Mouse (Mus musculus): ENCODE measurements around the gene Cntnap2. TPM values are rescaled to one million over a fixed set of nuclear protein-coding genes. Genes with fewer than 3 reads are reported as not detected.

Cntnap2 gene
- total RNA-seq, 2 experiments from 2014 or later = not detected

DNA sequence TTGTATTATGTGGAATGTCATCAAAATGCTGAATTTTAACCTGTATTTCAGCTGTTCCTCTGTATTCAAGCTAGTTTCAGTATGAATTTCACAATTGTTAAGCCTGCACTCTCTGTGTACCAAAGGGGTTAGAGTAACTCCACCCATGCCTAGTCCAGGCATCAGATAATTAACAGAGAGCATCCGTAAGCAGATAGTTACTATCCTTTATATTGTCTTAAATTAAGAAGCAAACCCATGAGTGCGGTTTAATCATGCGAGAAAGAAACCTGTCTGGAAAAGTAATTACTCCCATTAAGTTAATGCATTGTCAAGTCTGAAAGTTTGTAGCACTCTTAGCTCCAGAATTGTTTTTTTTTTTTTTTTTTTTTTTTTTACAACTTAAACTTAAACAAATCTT is 258.3 kb downstream of the Cntnap2 start:
- ATAC-seq (replicated peaks; ENCODE audit: low FRiP score, poor library complexity, severe bottlenecking) = no peak

DNA sequence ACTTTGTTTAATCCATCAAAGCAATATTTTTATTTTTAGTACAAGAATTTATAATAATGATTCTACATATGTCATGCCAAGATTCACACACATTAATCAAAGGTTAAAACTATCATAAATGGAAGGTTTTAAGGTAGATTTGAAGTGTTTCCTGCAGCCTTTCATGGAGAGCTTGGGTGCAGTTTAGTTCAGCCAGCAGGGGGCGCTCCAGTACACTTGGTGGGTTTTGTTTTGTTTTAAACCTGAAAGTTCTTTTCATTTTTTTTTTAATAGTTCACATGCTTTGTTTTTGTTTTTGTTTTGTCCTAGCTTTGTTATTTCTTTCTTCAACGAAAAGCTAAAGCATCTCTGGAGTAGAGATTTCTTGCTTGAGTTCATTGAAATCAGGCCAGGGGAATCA is 264.3 kb downstream of the Cntnap2 start:
- no peak for ATAC-seq (replicated peaks; ENCODE audit: low FRiP score, poor library complexity, severe bottlenecking)

DNA sequence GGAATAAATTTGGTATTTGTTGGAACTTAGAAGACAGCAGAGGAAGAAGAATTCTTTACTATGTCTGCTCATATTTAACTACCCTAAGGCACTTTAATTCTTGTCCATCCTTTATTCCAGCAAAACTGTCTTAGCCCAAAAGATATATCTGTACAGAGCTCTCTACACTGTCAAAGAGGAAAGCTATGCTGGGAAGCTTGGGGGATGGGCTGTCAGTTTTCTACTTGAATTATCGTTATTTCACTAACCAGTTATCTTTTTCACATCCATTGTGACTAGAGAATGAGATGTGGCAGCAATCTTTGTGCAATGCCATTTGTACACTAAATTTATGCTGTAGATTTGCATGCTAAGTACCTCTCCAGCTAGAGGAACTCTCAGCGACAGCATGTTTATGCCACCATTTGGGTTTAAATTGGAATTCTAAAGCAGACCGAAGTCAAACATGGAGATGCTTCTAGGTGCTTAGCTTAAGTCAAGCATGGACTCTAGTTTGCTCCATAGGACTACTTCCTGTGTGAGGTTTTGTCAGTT is 268.9 kb downstream of the Cntnap2 start:
- ATAC-seq (replicated peaks; ENCODE audit: low FRiP score, poor library complexity, severe bottlenecking) = no peak

DNA sequence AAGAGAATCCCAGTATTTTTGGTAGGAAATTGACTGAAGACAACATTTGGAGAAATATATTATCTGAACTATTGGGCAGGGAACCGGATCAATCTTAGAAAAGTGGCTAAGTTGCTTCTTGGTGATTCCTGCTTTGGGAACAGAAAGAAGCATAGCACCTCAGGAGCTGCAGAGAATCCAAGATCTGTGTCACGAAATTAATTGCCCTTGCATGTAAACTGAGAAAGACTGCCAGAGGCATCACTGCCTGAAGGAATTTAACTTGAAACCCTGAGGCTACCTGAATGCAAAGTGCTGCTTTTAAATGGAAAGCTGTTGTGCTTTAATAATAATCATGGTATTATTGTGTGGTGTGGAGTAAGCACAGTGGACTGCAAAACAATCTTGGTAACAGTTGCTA is 286.2 kb downstream of the Cntnap2 start:
- no peak for ATAC-seq (replicated peaks; ENCODE audit: low FRiP score, poor library complexity, severe bottlenecking)

DNA sequence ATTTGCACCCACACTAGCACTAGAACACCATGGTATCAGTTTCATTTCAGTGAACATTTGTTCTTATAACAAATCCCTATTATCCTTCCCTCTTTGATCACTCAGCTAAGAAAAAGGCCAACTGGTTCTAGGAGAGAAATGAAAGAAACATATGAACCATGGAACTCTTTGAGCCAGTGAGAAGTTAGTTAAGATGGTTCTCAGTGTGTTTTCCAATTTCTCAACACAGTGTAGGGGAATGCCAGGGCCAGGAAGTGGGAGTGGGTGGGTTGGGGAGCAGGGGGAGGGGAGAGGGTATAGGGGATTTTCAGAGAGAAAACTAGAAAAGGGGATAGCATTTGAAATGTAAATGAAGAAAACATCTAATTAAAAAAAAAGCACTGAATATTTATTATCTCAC is 286.8 kb downstream of the Cntnap2 start:
- ATAC-seq (replicated peaks; ENCODE audit: low FRiP score, poor library complexity, severe bottlenecking) = no peak

DNA sequence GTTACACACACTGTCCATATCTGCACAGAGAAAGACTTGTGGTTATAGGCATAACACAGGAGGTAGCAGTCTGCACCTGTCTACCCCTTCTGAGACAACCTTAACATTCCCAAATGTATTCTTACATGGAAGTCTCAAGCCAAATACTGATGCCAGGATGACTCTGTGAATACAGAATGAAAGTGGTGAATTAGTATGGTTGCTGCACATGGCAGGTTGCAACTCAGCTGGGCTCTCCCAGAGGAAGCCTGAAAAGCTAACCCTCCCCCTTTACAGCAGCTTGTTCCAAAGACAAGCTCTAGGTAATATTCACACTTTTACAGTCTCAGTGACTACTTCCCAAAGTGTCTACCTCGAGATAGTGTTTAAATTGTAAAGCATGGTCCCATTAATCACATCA is 307.3 kb downstream of the Cntnap2 start:
- no peak for ATAC-seq (replicated peaks; ENCODE audit: low FRiP score, poor library complexity, severe bottlenecking)

DNA sequence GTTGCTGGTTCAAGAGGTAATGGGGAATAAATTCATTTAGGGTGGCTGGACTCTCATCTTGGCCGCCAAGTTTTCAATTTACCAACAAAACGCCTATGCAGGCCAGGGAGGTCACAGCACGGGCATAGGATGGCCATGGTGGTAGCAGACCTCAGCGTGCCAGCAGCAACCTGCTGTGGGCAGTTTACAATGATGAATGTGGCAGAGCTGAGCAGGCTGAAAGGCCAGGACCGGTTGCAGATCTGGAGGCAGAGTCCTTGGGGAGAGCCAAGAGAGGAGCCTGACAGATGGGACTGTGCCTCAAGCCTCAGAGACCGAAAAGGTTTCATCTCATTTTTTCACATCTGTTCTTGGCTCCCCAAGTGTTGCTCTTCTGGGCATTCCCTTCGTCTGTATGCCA is 322.0 kb downstream of the Cntnap2 start:
- ATAC-seq (replicated peaks; ENCODE audit: low FRiP score, poor library complexity, severe bottlenecking) = no peak

DNA sequence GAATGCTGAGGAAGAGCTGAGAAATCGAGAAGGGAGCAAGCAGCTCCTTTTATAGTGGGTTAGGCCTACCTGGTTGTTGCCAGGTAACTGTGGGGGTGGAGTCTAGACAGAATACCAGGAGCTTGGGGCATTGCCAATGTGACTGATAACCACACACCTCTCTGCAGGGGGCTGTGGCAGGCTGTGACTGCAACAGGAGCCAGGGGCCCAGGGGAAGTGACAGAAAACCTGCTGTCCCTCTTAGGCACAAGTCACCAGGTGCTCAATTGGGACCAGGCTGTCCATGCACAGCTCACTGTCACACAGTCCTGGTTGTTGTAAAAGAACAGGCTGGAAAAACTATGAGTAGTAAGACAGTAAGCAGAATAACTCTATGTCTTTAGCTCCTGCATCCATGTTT is 329.9 kb downstream of the Cntnap2 start:
- ATAC-seq (replicated peaks; ENCODE audit: low FRiP score, poor library complexity, severe bottlenecking) = no peak

DNA sequence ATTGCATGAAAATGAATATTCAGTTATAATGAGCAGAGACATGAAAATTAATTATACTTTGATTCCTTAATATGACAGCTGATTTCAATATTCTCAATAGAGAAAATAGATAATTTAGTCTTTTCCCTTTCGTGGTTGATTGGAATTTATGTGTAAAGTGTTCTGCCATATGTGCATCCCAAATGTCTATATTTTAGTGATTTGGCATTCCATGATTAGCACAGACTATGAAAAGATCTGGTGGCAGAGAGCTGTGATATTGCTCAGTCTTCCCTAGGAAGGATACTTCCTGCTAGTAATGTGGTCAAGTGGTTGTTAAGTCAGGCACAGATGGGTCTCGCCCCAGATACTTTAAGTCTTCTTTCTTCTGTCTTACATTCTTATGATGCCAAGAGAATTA is 354.5 kb downstream of the Cntnap2 start:
- no peak for ATAC-seq (replicated peaks; ENCODE audit: low FRiP score, poor library complexity, severe bottlenecking)

DNA sequence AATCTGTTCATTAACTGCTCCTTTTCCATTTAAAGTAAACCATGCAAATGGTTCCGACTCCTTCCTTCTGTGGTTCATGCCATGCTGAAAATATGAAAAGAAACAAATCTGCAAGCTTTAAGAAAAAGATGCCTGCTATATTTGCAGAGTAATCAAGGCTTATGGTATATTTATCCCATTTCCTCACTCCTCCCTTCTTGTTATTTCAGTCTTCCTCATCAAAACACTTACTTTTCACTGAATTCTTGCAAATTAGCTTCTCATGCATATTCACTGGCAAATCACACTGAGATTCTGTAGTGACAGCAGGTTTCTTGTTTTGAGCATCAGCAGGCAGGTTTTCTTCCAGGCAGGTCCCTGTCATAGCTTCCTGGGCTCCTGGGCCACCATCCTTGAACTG is 396.3 kb downstream of the Cntnap2 start:
- ATAC-seq (replicated peaks; ENCODE audit: low FRiP score, poor library complexity, severe bottlenecking) = no peak

DNA sequence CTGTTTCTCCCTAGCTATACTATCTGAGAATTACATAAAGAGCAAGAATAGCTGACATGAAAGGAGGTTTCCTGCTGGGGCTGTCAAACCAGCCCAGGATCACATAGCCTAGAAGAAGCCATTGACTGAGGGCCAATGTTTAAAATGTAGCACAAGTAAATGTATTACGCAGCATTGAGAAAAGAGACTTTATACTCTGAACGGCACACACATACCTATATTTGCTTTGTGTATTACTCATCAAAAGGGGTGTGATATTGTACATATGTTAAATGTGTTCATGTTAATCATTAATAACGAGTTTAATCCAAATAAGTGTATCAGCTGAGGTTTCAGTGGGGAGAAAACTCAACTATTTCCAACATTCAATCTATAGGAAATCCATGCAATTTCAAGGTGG is 459.1 kb downstream of the Cntnap2 start:
- no peak for ATAC-seq (replicated peaks; ENCODE audit: low FRiP score, poor library complexity, severe bottlenecking)

DNA sequence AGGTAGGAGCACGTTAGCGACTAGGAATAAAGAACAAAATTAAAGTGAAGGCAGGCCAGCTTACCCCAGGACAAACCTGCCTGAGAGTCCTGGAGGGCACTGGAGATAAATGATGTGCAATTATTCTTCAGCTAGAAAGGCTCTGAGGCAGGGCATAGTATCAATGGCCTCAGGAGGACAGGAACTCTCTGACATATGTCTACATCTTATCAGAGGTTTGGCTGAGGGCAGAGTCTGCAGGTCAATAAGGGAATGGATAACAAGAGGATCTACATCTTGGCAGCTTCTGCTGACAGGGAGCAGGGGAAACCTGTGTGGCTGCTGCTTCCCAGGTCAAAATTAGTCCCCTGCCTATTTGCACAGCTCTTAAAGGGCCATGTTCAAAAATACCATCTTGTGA is 477.8 kb downstream of the Cntnap2 start:
- ATAC-seq (replicated peaks; ENCODE audit: low FRiP score, poor library complexity, severe bottlenecking) = no peak

DNA sequence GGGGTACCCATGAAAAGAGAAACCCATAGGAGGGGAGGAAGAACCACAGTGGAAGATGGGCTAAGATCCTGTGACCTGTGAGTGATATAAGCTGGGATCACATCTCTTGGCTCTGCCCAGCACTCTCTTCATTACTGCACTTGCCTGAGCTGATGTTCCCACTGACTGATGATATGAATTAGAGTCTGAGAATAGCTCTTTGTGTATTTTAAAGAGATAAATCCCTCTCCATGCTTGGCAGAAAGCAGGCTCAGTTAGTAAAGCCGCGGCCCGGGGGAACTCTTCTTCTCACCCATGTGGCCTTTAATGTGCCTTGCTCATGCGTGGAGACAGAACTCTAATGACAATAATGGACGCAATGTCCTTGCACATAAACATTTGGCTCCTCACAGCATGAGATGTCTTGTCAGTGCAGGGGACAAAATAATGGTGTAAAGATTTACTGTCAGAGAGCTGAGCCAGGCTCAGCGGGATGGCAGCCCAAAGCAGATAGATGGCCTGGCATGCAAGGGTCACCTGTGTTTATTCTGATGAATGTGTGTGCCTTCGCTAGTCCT is 485.2 kb downstream of the Cntnap2 start:
- no peak for ATAC-seq (replicated peaks; ENCODE audit: low FRiP score, poor library complexity, severe bottlenecking)

DNA sequence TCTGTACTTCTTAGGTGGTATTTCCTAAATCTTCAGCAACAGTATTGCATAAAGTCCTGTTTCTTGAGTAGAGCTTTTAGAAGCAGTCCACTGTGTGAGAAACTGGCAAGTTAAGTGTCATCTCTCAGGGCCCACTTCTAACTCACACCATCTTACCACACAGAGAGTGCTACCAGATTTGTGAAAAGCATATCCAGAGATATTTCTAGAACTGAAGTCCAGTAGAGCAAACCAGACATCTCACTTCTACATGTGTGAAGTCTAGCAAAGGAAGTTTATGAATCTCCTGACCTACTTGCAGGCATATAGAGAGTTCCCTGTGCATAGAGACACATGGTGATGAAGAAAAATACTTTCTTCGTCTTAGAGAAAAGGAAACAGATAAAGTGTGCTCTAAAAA is 500.6 kb downstream of the Cntnap2 start:
- no peak for ATAC-seq (replicated peaks; ENCODE audit: low FRiP score, poor library complexity, severe bottlenecking)

DNA sequence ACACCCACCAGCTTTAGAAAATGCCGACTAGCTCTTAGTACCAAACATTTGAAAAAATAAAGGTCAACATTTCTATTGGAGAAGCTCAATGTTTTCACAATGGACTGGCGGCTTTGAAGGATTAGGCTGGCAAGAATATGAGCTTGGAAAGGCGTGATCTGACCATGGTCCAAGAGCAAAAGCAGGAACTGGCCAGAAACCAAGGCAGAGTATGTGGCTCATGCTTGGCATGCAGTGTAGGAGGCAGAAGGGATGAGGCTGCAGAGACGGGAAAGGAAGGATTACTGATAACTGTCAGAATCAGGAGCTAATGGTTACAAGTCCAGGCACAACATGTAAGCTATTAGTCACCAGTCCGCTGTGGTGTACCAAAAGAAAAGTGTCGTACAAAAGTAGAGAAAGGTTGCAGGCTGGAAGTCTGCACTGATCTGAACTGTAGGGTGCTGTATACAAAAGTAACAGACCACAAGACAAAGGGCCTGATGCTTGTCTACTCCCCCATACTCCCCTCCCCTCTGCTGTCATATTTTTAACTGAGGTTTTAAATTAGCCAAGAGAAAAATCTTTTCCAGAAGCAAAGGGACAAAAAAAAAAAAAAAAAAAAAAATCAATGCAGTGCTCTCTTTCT is 525.4 kb downstream of the Cntnap2 start:
- no peak for ATAC-seq (replicated peaks; ENCODE audit: low FRiP score, poor library complexity, severe bottlenecking)

DNA sequence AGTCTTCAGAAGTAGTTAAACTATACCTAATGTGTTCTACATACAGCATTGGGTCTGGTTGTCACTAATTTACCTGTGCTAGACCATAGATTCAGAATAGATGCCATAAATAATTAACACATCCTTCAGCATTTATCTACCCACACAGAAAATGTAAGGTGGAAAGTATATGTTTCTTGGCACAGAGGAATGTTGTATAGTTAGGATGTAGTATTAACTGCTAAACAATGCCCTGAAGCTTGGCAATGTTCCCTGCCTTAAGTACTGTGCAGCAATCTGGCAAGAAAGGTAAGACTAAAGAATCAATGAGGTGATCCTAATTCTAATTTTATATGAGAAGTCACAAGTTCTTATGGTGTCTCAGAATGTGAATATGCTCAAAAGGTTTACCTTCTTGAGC is 529.9 kb downstream of the Cntnap2 start:
- no peak for ATAC-seq (replicated peaks; ENCODE audit: low FRiP score, poor library complexity, severe bottlenecking)

DNA sequence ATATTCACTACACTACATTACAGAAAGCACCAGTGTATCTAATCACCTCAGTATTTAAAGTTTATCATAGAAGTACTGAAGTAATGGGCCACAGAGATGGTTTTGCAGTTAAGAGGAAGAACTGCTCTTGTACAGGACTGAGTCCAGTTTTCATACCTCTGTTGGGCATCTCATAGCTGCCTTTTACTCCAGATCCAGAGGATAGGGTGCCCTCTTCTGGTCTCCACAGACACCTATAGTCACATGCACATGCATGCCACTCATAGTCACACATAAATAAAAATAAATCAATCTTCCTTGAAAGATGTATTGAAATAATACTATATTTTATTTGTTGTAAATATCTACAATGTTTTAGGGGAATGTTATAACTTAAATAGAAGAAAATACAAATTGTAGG is 587.9 kb downstream of the Cntnap2 start:
- no peak for ATAC-seq (replicated peaks; ENCODE audit: low FRiP score, poor library complexity, severe bottlenecking)

DNA sequence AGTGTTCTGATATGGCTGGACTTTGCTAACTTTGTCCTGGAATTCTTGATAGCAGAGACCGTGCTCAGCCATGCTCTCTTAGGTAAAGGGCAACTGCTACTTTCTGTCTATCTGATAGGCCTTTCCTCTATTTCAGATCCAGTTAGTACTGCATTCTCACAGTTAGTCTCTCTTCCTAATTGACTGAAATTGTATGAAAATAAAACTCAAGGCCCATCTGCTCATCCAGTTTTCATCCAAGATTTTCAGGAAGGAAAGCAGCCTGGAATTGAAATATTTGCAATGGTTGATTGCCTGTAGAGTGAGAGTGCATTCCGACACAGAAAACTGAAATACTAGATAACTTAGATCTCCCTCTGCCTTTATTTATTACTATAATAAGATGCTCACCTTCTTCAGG is 589.3 kb downstream of the Cntnap2 start:
- ATAC-seq (replicated peaks; ENCODE audit: low FRiP score, poor library complexity, severe bottlenecking) = no peak

DNA sequence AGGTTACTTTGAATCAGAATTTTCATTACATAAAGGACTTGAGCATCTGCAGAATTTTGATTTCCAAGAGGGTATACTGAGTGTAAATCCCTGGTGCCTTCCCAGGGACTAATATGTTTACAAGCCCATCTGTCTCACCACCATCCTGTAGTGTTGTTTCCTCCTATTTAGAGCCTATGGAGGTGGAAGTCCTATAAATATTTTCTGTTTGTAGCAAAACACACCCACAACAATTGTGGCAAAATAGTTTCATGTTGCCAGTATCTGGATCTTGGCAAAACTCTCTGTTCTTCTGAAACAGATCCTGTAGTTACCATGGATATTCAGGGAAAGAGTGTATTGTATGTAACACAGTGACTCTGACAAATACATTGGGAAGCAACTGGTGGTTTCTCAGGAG is 641.1 kb downstream of the Cntnap2 start:
- no peak for ATAC-seq (replicated peaks; ENCODE audit: low FRiP score, poor library complexity, severe bottlenecking)

DNA sequence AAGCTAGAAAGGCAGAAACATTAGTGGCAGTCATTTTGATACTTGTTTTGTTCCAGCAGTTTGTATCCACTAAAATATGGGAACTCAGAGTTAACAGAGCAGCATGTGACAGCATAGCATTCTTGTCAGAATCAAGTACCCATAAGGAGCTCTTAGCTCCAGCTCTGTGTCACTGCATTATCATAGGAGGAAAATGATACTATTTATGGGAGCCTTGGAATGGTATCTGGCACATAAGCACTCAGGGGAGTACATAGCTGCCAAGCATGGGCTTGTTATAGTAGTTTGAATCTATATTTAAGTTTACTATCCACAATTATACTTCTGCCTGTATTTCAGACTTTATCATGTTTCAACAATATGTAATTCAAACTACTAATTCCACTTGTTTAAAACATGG is 732.5 kb downstream of the Cntnap2 start:
- no peak for ATAC-seq (replicated peaks; ENCODE audit: low FRiP score, poor library complexity, severe bottlenecking)

DNA sequence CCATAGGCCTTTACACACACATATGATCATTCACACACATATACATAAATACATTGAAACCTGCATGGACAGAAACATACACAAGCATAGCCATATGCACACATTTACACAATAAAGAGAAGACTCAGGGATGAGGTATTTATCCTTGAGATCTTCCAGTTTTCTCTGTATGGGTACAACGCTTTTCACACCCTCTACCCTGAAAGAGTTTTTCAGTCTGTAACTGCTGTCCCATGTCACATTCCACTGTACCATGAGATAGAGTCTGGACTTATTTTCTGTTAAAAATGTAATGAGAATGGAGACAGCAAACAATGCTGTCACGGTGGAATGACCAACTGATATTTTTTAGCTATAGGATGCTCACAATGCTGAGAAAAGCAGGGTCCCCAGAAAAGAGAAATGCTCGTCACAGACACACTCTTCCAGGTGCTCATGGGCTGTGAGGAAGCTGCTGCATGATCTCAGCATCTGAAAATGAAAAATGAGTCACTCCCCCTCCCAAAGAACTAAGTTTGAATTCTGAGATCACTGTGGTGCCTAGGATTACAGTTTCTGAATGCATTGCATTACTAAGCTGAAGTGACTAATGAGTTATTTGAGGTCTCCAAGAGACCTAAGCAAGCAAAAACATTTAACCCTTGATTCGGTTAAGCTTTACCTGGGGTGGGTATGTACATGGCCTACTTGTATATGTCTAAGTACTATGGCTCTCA is 782.6 kb downstream of the Cntnap2 start:
- ATAC-seq (replicated peaks; ENCODE audit: low FRiP score, poor library complexity, severe bottlenecking) = no peak
